Mouse (Mus musculus) embryonic facial prominence, embryonic 13.5 days (tissue): ENCODE results near the gene Vsir. TPM values are rescaled to one million over a fixed set of nuclear protein-coding genes. Genes with fewer than 3 reads are reported as not detected.

Experiments
- ATAC-seq: fragments of 200-750 bp; cut with Nextera tagmentation; 2 replicates; pipeline ENCODE4 v1.8.0; 2017; ENCODE audit warnings: low read depth; ENCODE audit not compliant: insufficient number of reproducible peaks, insufficient read depth, low FRiP score, low TSS enrichment
- H3K27ac ChIP-seq: fragments of 300-500 bp; sonication (generic); 2 replicates; pipeline ENCODE4 v1.5.1; 2015; ENCODE audit warnings: moderate library complexity, mild to moderate bottlenecking, inconsistent platforms
- H3K27me3 ChIP-seq: fragments of 300-500 bp; sonication (generic); 2 replicates; pipeline ENCODE4 v1.6.1; 2015; ENCODE audit warnings: mild to moderate bottlenecking, inconsistent platforms
- H3K36me3 ChIP-seq: fragments of 300-500 bp; sonication (generic); 2 replicates; pipeline ENCODE4 v1.6.1; 2015; ENCODE audit warnings: mild to moderate bottlenecking, inconsistent platforms
- H3K4me1 ChIP-seq: fragments of 300-500 bp; sonication (generic); 2 replicates; pipeline ENCODE4 v1.6.1; 2015; ENCODE audit warnings: inconsistent platforms
- H3K4me2 ChIP-seq: fragments of 300-500 bp; sonication (generic); 2 replicates; pipeline ENCODE4 v1.6.1; 2015; ENCODE audit warnings: moderate library complexity, mild to moderate bottlenecking, inconsistent platforms
- H3K4me3 ChIP-seq: fragments of 300-500 bp; sonication (generic); 2 replicates; pipeline ENCODE4 v1.5.1; 2015; ENCODE audit warnings: mild to moderate bottlenecking, inconsistent platforms
- H3K9ac ChIP-seq: fragments of 300-500 bp; sonication (generic); 2 replicates; pipeline ENCODE4 v1.6.1; 2015; ENCODE audit warnings: mild to moderate bottlenecking, inconsistent platforms
- H3K9me3 ChIP-seq: fragments of 300-500 bp; sonication (generic); 2 replicates; pipeline ENCODE4 v1.6.1; 2016; ENCODE audit warnings: inconsistent platforms
- WGBS: fragments of 180-500 bp; shearing (Covaris S2); methylation state at CpG from one replicate; pipeline ENCODE4 v1.1.7; 2015; ENCODE audit warnings: mixed read lengths; 5-methylcytosine and 5-hydroxymethylcytosine counted together
- polyA plus RNA-seq: library from polyadenylated mRNA; unstranded; fragments of >200 nt; fragmentation: Nextera tagmentation; extraction: Ambion mirVana; gene quantifications from 2 replicates; pipeline ENCODE4 v1.2.1, GENCODE M21; 2015

Gene Vsir
- polyA plus RNA-seq, 1 experiment from 2014 or later = 1.9 TPM

DNA sequence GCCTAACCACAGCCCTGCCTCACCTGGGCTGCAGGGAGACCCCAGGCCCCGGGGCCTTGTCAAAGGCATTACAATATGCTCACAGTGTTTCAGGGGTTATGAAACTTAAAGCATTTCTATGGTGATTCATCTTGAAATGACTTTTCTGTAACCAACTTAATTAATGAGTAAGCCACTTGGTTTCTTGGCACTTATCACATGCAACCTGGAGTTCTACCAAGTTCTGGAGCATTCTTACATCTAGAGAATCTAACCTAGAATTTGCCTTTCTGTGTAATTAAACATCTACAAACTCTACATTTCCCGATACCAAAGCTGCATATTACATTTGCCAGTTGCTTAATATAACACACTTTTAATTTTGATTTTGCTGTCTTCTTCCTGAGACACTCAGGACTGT is 70.4 kb downstream of the Vsir start:
- Histone ChIP-seq H3K9me3 (no peaks in the 10 kb centered on the region), H3K4me1 (0 out of 2 replicates have a peak, but pooled peaks cover 5% of the 10 kb centered on the region), H3K9ac (no peak overlapping the region), H3K27ac (no peak overlapping the region), H3K4me3 (no peak overlapping the region), H3K4me2 (no peak overlapping the region), H3K36me3 (no peaks in the 10 kb centered on the region), H3K27me3 (no peaks in the 10 kb centered on the region)
- WGBS = 87% methylated on average over 2 of the region's 2 CpGs
- no peak for ATAC-seq

GRCm38 (mm10) chr10:60418137-60418536 is 71.5 kb downstream of the Vsir start:
- H3K9ac ChIP-seq = no peak overlapping the region
- no peak for ATAC-seq
- no peaks in the 10 kb centered on the region for H3K4me1 ChIP-seq
- H3K4me2 ChIP-seq = no peak overlapping the region
- H3K36me3 ChIP-seq = no peaks in the 10 kb centered on the region
- no peak overlapping the region for H3K27ac ChIP-seq
- 15% methylated on average over 3 of the region's 3 CpGs for WGBS
- H3K4me3 ChIP-seq = no peak overlapping the region
- H3K27me3 ChIP-seq = no peaks in the 10 kb centered on the region
- H3K9me3 ChIP-seq = no peaks in the 10 kb centered on the region

- no peak overlapping the region for H3K4me2 ChIP-seq
- no peak for ATAC-seq
- H3K4me1 ChIP-seq = no peaks in the 10 kb centered on the region
- no peak overlapping the region for H3K27ac ChIP-seq
- H3K9ac ChIP-seq = no peak overlapping the region
- H3K27me3 ChIP-seq = no peaks in the 10 kb centered on the region
- no peak overlapping the region for H3K4me3 ChIP-seq
- 31% methylated on average over 4 of the region's 4 CpGs for WGBS
- no peaks in the 10 kb centered on the region for H3K9me3 ChIP-seq
- no peaks in the 10 kb centered on the region for H3K36me3 ChIP-seq
Observed at GRCm38 (mm10) chr10:60419624-60420023, 73.0 kb downstream of the Vsir start.

Other genes starting within 250 kb of the Vsir start
- 7.2 and 7.3 TPM in 2 replicates for gene Spock2, start 240.6 kb upstream of the Vsir start, polyA plus RNA-seq
- 2.3 and 2.7 TPM in 2 replicates for gene Chst3, start 127.6 kb upstream of the Vsir start, polyA plus RNA-seq
- 114 TPM in 2 replicates for gene Psap, start 69.2 kb upstream of the Vsir start, polyA plus RNA-seq
- 1.9 and 2.0 TPM in 2 replicates for gene Gm17455, start 52.9 kb downstream of the Vsir start, polyA plus RNA-seq